Mouse (Mus musculus): ENCODE results near the gene Gtf2h2. TPM values are rescaled to one million over a fixed set of nuclear protein-coding genes. Genes with fewer than 3 reads are reported as not detected.

Gtf2h2 gene
- polyA plus RNA-seq (2015; fragmentation: Nextera tagmentation; extraction: Ambion mirVana) = 82.7 and 86.0 TPM in 2 replicates

DNA sequence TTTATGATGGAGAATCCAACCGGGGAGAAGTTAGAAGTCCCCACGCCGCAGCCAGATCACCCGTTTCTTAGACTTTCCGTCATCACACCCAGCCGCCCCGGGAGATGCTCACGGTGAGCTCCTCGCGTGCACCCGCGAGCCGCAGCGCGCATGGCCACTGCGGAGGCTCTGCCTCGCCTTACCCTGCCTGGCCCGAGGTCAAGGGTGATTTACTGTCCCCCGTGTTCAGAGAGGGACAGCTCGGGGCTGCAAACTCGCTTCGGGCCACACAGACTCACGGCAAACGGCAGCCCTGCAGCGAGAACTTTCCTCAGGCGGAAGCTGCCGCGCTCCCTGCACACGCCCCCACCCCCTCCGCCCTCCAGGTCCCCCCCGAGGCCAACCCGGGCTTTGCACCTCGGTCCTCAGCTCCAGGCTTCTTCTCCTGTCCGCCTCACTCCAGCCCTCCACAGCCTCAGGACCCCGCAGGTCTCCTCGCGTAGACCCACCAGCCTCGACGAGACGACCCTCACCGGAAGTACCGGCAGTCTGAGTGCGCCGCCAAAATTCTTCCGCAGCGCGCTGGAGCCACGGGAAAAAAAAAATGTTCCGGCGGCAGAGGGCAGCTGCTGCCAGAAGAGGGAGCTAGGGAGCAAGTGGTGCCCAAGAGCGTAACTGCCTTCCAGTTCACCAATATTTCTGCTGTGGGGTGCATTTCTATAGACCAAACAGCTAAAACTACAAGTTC is at the start of gene Gtf2h2:
TSS of gene Gtf2h2 (minus strand) at position 519 of the 727 bp plus-strand sequence.
- peak; percentile 94 for ATAC-seq (ENCODE audit: low read depth)
- H3K4me3 ChIP-seq = peak within 1 kb of the TSS; percentile 95
- peaks cover 15% of the 10 kb centered on the region for H3K4me1 ChIP-seq (replicated peaks)
- peak within 1 kb of the TSS; percentile 91 for H3K9ac ChIP-seq
- peak within 1 kb of the TSS; percentile 90 for H3K27ac ChIP-seq (replicated peaks)
- H3K9me3 ChIP-seq = no peaks in the 10 kb centered on the region
- peaks cover 16% of the 10 kb centered on the region for H3K36me3 ChIP-seq
- WGBS = under 1% methylated on average over 50 of the region's 51 CpGs
- no peaks in the 10 kb centered on the region for H3K27me3 ChIP-seq
- peak within 1 kb of the TSS; percentile 84 for H3K4me2 ChIP-seq

DNA sequence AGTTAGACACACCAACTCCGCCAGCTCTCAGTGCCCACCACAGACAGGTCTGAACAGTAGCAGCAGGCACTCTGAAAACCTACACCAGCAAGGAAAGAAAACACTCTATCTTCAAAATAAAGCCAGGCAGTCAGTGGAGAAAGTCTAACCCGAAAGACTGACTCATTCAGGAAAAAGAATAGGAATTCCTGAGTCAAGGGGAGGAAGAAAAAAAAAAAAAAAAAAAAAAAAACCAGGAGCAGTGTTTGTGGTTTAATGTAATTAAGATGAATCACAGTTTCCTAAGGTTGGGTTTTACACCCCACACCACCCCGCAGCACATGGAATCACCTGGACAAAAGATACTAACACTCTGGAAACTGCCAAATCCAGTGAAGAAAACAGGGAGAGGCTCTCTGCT is 43.8 kb upstream of the Gtf2h2 start:
- 85% methylated on average over 3 of the region's 3 CpGs for WGBS
- Histone ChIP-seq H3K4me2 (no peak overlapping the region), H3K9me3 (no peaks in the 10 kb centered on the region), H3K4me1 (replicated peaks) (no peaks in the 10 kb centered on the region), H3K27me3 (no peaks in the 10 kb centered on the region), H3K9ac (no peak overlapping the region), H3K4me3 (no peak overlapping the region), H3K36me3 (no peaks in the 10 kb centered on the region), H3K27ac (replicated peaks) (no peak overlapping the region)
- no peak for ATAC-seq (ENCODE audit: low read depth)

DNA sequence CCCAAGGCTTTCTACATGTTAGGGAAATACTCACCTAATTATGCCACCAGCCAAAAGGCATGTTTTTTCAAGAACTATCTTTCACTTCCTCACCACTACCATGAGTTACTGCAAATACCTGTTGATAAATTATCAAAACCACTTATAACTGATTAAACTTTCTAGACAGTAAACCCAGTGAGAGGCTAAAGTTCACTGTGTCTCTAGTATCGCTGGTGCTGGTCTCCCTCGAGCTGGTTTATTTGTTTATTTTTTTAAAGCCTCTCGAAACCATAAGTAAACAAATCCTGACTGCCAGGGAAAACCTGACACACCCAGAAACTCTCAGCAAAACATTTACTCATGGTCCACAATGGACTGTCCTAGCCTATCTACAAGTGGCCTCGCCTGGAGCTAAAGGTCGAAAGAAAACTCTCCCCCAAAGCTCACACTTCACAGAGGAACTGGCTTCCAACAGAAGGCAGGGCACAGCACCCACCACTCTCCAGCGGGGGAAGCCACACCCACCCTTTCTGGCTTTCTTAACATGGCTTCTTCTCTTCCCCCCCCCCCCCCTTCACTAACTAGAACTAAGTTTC is 40.5 kb upstream of the Gtf2h2 start:
- WGBS = 66% methylated on average over 6 of the region's 6 CpGs
- no peak for ATAC-seq (ENCODE audit: low read depth)

DNA sequence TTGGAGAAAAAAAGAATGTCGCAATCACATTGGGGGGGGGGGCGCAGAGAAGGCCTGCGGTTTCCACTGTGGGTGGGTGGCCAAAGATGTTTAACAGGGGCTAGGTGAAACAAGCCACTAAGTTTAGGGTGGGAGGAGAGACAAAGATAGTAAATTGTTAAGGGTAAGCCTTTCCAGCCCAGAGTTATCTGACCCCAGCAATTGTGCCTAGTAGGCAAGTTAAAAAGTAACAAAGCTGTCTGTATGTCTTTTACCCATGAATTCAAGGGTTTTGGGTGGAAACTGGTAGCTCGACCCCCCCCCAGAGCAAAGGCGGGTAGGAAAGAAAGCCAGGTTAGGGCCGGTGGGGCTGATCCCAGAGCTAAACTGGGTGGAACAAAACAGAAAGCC is 34.3 kb upstream of the Gtf2h2 start:
- 52% methylated on average over 6 of the region's 6 CpGs for WGBS

More for the DNA sequence above, 40.5 kb upstream of the Gtf2h2 start:
- no peaks in the 10 kb centered on the region for H3K9me3 ChIP-seq
- no peak overlapping the region for H3K9ac ChIP-seq
- H3K27me3 ChIP-seq = no peaks in the 10 kb centered on the region
- no peak overlapping the region for H3K4me3 ChIP-seq
- H3K36me3 ChIP-seq = no peaks in the 10 kb centered on the region
- H3K27ac ChIP-seq (replicated peaks) = no peak overlapping the region
- H3K4me2 ChIP-seq = no peak overlapping the region
- H3K4me1 ChIP-seq (replicated peaks) = no peaks in the 10 kb centered on the region

DNA sequence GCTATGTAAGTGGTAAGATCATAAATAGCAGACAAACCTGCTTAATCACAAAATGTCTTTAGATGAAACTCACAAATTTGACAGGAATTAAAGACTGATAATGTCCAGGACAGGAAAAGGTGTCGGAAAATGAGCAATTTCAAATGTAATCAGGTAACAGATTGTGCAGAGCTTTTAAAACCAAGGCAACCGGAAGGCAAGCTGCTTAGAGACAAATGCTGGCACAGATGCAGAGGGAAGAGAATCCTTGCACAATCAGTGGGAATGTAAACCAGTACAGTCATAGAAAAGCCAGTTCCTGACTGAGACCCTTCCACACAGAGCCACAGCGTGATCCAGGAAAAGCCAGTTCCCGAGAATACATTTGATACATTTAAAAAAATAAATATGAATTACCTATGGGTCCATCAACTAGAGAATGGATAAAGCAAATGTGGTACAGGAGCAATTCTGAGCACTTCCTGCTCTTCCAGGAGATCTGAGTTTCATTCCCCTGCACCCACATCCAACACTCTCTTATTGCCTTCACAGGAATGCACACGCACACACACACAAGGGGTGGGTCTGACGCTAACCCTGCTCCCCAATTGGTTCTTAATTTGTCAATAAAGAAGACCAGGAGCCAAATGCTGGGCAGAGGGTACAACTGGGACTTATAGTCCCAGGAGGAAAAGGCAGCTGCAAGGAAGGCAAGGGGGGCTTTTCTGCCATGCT is 33.7 kb upstream of the Gtf2h2 start:
- WGBS = 65% methylated on average over 6 of the region's 6 CpGs
- no peaks in the 10 kb centered on the region for H3K36me3 ChIP-seq
- no peak overlapping the region for H3K4me2 ChIP-seq

More for the DNA sequence above, 34.3 kb upstream of the Gtf2h2 start:
- Histone ChIP-seq H3K27ac (replicated peaks) (no peak overlapping the region), H3K36me3 (no peaks in the 10 kb centered on the region), H3K4me3 (no peak overlapping the region), H3K9ac (no peak overlapping the region), H3K27me3 (no peaks in the 10 kb centered on the region), H3K4me2 (no peak overlapping the region), H3K4me1 (replicated peaks) (no peaks in the 10 kb centered on the region; the same call in 1 of the 2 replicates), H3K9me3 (no peaks in the 10 kb centered on the region)
- ATAC-seq (ENCODE audit: low read depth) = no peak

DNA sequence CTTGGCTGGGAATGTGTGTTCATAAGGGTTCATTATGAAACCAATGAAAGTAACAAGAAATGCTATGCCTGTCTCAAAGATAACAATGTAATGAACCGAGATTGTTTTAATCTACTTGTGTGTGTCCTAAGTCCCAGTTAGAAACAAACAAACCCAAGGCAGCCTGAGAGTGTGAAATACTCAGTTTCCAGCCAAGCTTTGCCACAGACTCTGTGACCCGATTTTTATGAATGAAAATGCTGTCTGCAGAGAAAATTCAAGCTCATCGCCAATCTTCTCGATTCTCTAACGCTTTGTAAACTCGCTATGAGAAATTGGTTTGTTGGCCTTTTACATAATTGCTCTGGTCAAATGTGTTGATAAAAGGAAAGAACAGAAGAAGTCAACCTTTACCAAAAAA is 32.5 kb upstream of the Gtf2h2 start:
- no peak overlapping the region for H3K27ac ChIP-seq (replicated peaks)
- no peak for ATAC-seq (ENCODE audit: low read depth)

More for the DNA sequence above, 33.7 kb upstream of the Gtf2h2 start:
- Histone ChIP-seq H3K9ac (no peak overlapping the region), H3K4me1 (replicated peaks) (no peaks in the 10 kb centered on the region; the same call in 1 of the 2 replicates), H3K27me3 (no peaks in the 10 kb centered on the region), H3K9me3 (no peaks in the 10 kb centered on the region), H3K27ac (replicated peaks) (no peak overlapping the region), H3K4me3 (no peak overlapping the region)
- ATAC-seq (ENCODE audit: low read depth) = no peak

DNA sequence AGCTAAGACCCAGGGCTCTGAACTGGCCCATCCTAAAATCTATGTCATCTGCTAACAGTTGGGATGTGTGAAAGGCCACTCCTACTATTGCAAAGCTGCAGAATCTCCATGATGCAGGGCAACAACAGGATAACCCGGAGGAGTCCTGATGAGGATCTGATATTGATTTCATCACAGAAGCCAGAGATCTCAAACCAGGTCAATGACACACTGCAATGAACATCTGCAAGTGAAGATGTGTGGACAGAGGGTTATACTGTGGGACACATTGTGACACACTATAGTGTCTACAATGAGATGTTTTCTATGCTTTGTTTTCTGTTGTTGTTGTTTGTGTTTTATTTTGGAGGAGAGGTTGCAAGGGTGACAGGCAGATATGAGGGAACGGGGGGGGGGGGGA is 31.3 kb upstream of the Gtf2h2 start:
- H3K4me2 ChIP-seq = no peak overlapping the region
- H3K27ac ChIP-seq (replicated peaks) = no peak overlapping the region
- ATAC-seq (ENCODE audit: low read depth) = no peak
- H3K4me1 ChIP-seq (replicated peaks) = no peaks in the 10 kb centered on the region; the same call in 1 of the 2 replicates
- H3K27me3 ChIP-seq = no peaks in the 10 kb centered on the region
- no peak overlapping the region for H3K9ac ChIP-seq
- H3K36me3 ChIP-seq = no peaks in the 10 kb centered on the region
- H3K9me3 ChIP-seq = no peaks in the 10 kb centered on the region
- H3K4me3 ChIP-seq = no peak overlapping the region
- 94% methylated on average over 2 of the region's 2 CpGs for WGBS

More for the DNA sequence above, 32.5 kb upstream of the Gtf2h2 start:
- 87% methylated on average over 6 of the region's 6 CpGs for WGBS
- H3K4me3 ChIP-seq = no peak overlapping the region
- no peaks in the 10 kb centered on the region; the same call in 1 of the 2 replicates for H3K4me1 ChIP-seq (replicated peaks)
- no peaks in the 10 kb centered on the region for H3K36me3 ChIP-seq
- no peaks in the 10 kb centered on the region for H3K9me3 ChIP-seq
- no peaks in the 10 kb centered on the region for H3K27me3 ChIP-seq
- H3K4me2 ChIP-seq = no peak overlapping the region
- no peak overlapping the region for H3K9ac ChIP-seq

DNA sequence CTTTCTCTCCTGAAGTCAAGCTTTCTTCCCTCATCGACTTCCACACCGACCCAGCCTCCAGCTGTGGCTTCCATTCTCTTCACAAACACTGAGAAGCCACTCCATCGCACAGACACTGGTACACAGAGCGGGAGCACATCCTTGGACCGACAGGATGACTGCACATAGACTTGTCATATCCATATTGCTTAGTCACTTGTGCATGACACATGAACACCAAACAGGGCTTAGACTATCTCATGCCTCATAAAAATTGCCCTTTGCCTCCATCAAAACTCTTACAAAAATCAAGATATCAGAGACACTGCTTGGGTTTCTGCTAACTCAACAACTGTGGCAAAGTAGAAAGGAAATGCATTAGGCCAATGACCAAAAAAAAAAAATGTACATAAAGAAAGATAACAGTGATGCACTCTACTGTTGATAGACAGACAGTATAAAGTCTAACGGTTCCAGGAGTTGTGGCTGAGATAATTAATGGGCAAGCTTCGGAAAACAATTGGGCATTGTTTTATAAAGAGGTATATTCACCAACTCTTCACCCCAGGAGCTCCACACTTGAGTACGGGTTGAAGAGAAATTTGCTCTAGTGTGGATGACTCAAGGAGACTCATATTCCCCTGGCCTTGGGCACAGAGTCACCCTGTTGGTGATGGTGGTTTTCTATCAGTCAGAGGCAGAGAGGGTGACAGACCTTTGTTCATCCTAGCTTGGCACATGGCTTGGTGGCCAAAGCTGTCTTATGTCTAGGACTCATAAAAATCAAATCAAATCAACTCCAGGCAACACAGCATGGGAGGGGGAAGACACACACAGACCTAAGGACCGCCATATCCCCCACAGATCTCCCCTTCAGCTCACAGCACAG is 29.6 kb upstream of the Gtf2h2 start:
- Histone ChIP-seq H3K27me3 (no peaks in the 10 kb centered on the region), H3K4me1 (replicated peaks) (no peaks in the 10 kb centered on the region; the same call in 1 of the 2 replicates), H3K36me3 (no peaks in the 10 kb centered on the region), H3K9me3 (no peaks in the 10 kb centered on the region), H3K9ac (no peak overlapping the region), H3K27ac (replicated peaks) (no peak overlapping the region), H3K4me3 (no peak overlapping the region), H3K4me2 (no peak overlapping the region)
- no peak for ATAC-seq (ENCODE audit: low read depth)
- 82% methylated on average over 9 of the region's 9 CpGs for WGBS

DNA sequence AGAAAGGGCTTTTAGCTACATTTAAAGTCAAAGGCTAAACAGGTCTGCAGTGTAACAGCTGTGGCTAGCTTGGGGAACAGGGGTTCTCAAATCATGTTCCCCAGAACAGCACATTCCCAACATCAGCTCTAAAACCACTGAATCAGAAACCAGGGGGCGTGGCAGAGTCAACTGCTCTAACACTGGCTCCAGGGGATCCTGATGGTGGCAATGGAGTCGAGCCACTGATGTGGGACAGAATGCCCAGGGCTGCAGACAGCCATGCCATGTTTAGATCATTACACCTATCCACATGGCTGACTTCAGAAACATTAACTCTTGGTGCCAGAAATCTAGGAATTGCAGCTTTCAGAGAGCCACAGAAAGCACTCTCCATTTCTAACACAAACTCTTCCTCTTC is 26.8 kb upstream of the Gtf2h2 start:
- WGBS = 70% methylated on average over 2 of the region's 2 CpGs
- H3K9ac ChIP-seq = no peak overlapping the region
- no peaks in the 10 kb centered on the region for H3K4me1 ChIP-seq (replicated peaks)
- H3K27ac ChIP-seq (replicated peaks) = no peak overlapping the region
- no peaks in the 10 kb centered on the region for H3K9me3 ChIP-seq
- no peak overlapping the region for H3K4me2 ChIP-seq
- H3K27me3 ChIP-seq = no peaks in the 10 kb centered on the region
- no peak overlapping the region for H3K4me3 ChIP-seq
- H3K36me3 ChIP-seq = no peaks in the 10 kb centered on the region
- no peak for ATAC-seq (ENCODE audit: low read depth)

DNA sequence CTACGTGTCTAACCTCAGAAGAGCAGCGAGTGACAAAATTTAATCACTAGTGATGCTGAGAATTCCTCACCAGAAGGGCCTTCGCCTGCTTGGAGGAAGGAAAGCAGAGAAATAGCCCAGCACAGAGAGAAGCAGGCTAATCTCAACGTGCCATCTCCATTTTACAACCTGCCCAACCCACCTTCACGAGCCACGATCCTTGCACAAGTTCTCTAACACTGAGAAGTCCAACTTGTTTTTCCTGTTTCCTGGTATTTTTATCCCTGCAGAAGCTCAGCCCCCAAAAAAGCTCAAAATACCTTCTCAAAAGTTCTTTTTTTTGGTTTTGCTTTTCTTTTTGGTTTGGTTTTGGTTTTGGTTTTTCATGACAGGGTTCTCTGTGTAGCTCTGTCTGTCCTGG is 25.8 kb upstream of the Gtf2h2 start:
- no peak overlapping the region for H3K27ac ChIP-seq (replicated peaks)
- ATAC-seq (ENCODE audit: low read depth) = no peak
- WGBS = 70% methylated on average over 6 of the region's 6 CpGs

DNA sequence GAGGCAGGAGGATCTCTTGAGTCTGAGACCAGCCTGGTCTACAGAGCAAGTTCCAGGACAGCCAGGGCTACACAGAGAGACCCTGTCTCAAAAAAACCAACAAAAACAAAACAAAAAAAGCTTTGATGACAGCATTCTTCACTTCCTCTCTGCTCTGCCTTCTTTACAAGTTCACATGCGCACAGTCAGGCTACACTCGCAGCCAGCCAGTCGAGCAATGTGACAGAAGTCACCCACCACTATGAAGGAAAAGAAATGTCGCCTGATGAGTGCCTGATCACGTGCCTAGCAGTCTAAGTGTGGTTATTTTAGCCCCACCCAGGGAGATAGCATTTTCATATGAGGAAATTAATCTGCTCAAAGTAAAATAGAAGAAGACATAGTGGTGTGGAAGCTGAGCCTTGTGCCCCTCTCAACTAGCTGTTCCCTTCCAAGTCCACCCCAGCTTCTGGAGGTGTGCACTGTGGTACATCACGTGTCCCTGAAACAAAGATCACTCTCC is 25.3 kb upstream of the Gtf2h2 start:
- Histone ChIP-seq H3K4me3 (no peak overlapping the region), H3K36me3 (no peaks in the 10 kb centered on the region), H3K27ac (replicated peaks) (no peak overlapping the region), H3K9ac (no peak overlapping the region), H3K4me1 (replicated peaks) (no peaks in the 10 kb centered on the region), H3K27me3 (no peaks in the 10 kb centered on the region), H3K4me2 (no peak overlapping the region), H3K9me3 (no peaks in the 10 kb centered on the region)
- 89% methylated on average over 6 of the region's 6 CpGs for WGBS
- ATAC-seq (ENCODE audit: low read depth) = no peak

More for the DNA sequence above, 25.8 kb upstream of the Gtf2h2 start:
- H3K9ac ChIP-seq = no peak overlapping the region
- no peaks in the 10 kb centered on the region for H3K36me3 ChIP-seq
- H3K9me3 ChIP-seq = no peaks in the 10 kb centered on the region
- H3K27me3 ChIP-seq = no peaks in the 10 kb centered on the region
- H3K4me1 ChIP-seq (replicated peaks) = no peaks in the 10 kb centered on the region
- H3K4me3 ChIP-seq = no peak overlapping the region
- no peak overlapping the region for H3K4me2 ChIP-seq
